Mouse (Mus musculus): ENCODE data around the gene Rnaseh2b.

GRCm38 (mm10) chr14:62355201-62355600 lies 62.8 kb downstream of the Rnaseh2b start:
- TF ChIP-seq GATA1 (IDR thresholded peaks at IDR 0.05; ENCODE audit: borderline replicate concordance, low read length) (no peak), FLI1 (IDR thresholded peaks at IDR 0.05; ENCODE audit: low read length) (no peak)
